Mouse (Mus musculus) embryonic facial prominence, embryonic 11.5 days (tissue): ENCODE measurements around the gene Rnf151. TPM values are rescaled to one million over a fixed set of nuclear protein-coding genes. Genes with fewer than 3 reads are reported as not detected.

Experiments
- ATAC-seq: fragments of 200-750 bp; cut with Nextera tagmentation; replicated peaks from 2 replicates; pipeline ENCODE4 v1.8.0; 2017; ENCODE audit warnings: low read depth; ENCODE audit not compliant: insufficient number of reproducible peaks, low FRiP score, low TSS enrichment
- DNase-seq: peaks from one replicate; pipeline ENCODE4 v3.0.0-alpha.2; 2015; ENCODE audit warnings: low spot score
- H3K27ac ChIP-seq: fragments of 300-500 bp; sonication (generic); replicated peaks from 2 replicates; pipeline ENCODE4 v1.5.1; 2014; ENCODE audit warnings: mild to moderate bottlenecking, low read depth, low read length, control low read depth
- H3K27me3 ChIP-seq: fragments of 300-500 bp; sonication (generic); 2 replicates; pipeline ENCODE4 v1.6.1; 2014; ENCODE audit warnings: mild to moderate bottlenecking, low read length, moderate library complexity, mixed read lengths; ENCODE audit not compliant: control insufficient read depth, insufficient read depth
- H3K36me3 ChIP-seq: fragments of 300-500 bp; sonication (generic); replicated peaks from 2 replicates; pipeline ENCODE4 v1.6.1; 2014; ENCODE audit warnings: low read depth, mild to moderate bottlenecking, low read length, moderate library complexity, mixed read lengths; ENCODE audit not compliant: control insufficient read depth, insufficient read depth
- H3K4me1 ChIP-seq: fragments of 300-500 bp; sonication (generic); 2 replicates; pipeline ENCODE4 v1.6.1; 2014; ENCODE audit warnings: low read length, mixed read lengths; ENCODE audit not compliant: control insufficient read depth, insufficient read depth
- H3K4me2 ChIP-seq: fragments of 300-500 bp; sonication (generic); 2 replicates; pipeline ENCODE4 v1.6.1; 2014; ENCODE audit warnings: low read depth, mild to moderate bottlenecking, control low read depth, low read length, moderate library complexity
- H3K4me3 ChIP-seq: fragments of 300-500 bp; sonication (generic); 2 replicates; pipeline ENCODE4 v1.5.1; 2014; ENCODE audit warnings: low read depth, low read length, control low read depth
- H3K9ac ChIP-seq: fragments of 300-500 bp; sonication (generic); replicated peaks from 2 replicates; pipeline ENCODE4 v1.6.1; 2014; ENCODE audit warnings: mild to moderate bottlenecking, control low read depth, low read length
- H3K9me3 ChIP-seq: fragments of 300-500 bp; sonication (generic); replicated peaks from 2 replicates; pipeline ENCODE4 v1.6.1; 2016; ENCODE audit warnings: mild to moderate bottlenecking, low read length, inconsistent platforms, mixed read lengths; ENCODE audit not compliant: control insufficient read depth
- WGBS: fragments of 180-500 bp; shearing (Covaris S2); extraction: QIAGEN DNeasy Blood & Tissue Kit; methylation state at CpG from one replicate; pipeline ENCODE4 v1.1.7; 2014; 5-methylcytosine and 5-hydroxymethylcytosine counted together
- polyA plus RNA-seq: library from polyadenylated mRNA; unstranded; fragments of >200 nt; fragmentation: Nextera tagmentation; extraction: Ambion mirVana; gene quantifications from 2 replicates; pipeline ENCODE4 v1.2.1, GENCODE M21; 2014

Gene Rnf151
- polyA plus RNA-seq, 1 experiment from 2014 or later, result 0.18 TPM

DNA sequence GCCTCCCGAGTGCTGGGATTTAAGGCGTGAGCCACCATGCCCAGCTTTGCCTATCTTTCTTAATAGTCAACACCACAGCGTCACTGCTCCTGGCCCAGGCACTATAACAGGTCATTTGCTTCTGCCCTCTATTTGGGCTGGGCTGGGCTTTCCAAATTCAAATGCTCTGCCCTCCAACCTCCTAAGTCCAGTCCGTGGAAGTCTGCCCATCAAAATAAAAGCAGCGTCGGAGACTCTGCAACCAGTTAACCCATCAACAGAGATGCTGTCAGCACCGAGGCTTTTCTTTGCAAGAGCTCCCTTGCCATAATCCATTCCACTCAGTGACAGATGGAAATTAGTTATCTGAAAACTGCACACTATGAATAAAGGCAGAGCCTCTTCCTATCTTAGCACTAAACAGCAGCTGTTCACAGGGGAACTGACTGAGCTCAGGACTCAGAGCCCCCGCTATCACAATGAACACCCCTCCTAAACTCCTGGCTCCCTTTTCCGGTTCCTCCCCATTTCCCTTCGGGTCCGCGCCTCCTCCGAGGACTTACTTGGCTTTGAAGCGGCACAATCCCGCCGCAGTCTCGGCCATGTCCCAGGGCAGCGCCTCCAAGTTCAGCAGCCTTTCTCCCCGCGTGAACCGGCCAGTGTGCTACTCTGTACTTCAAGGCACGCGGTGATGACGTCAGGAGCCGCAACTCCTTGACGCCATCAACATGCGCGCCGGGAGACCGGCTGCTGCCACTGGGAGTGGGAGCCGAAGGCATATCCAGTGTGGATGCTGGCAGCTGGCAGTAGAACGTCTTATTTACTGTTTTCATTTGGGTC, 10.7 kb downstream of the Rnf151 start, which contains the start of gene Tbl3:
Gene Tbl3 (minus strand): TSS at position 679 of the 819 bp plus-strand sequence.
- H3K9me3 ChIP-seq, result no peaks in the 10 kb centered on the region
- ATAC-seq (peak; percentile 71), DNase-seq (peak; percentile 97)
- H3K4me1 ChIP-seq, result no peaks in the 10 kb centered on the region
- H3K9ac ChIP-seq, result peak within 1 kb of the TSS; percentile 67
- H3K4me2 ChIP-seq, result peak within 1 kb of the TSS; percentile 72
- peaks cover 4% of the 10 kb centered on the region for H3K36me3 ChIP-seq
- no peak within 1 kb of the TSS for H3K27ac ChIP-seq
- peak within 1 kb of the TSS; percentile 56 for H3K4me3 ChIP-seq
- WGBS, result 3% methylated on average over 32 of the region's 32 CpGs
- no peaks in the 10 kb centered on the region for H3K27me3 ChIP-seq

DNA sequence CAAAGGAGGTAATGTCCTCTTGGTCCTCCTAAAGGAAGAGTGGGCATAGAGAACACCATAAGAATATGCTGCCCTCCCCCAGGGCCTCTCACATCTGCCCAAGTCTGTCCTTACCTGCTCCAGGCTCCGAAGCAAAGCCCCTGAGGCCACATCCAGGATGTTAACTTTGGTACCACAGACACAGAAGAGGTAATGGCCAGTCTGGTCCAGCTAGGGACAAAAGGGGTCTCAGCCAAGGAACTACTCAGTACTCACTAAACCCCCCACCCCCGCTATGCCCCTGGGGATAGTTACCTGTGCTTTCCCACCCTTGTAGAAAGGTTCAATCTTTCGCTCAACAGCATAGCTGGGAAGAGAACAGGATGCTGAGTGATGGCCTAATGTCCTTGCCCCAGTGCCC, 12.0 kb downstream of the Rnf151 start:
- Histone ChIP-seq H3K27me3 (no peaks in the 10 kb centered on the region), H3K9ac (no peak overlapping the region), H3K4me1 (no peaks in the 10 kb centered on the region), H3K4me2 (no peak overlapping the region), H3K9me3 (no peaks in the 10 kb centered on the region), H3K36me3 (peaks cover 13% of the 10 kb centered on the region), H3K27ac (no peak overlapping the region), H3K4me3 (no peak overlapping the region)
- DNase-seq (no peak), ATAC-seq (no peak)
- WGBS, result 90% methylated on average over 3 of the region's 3 CpGs

DNA sequence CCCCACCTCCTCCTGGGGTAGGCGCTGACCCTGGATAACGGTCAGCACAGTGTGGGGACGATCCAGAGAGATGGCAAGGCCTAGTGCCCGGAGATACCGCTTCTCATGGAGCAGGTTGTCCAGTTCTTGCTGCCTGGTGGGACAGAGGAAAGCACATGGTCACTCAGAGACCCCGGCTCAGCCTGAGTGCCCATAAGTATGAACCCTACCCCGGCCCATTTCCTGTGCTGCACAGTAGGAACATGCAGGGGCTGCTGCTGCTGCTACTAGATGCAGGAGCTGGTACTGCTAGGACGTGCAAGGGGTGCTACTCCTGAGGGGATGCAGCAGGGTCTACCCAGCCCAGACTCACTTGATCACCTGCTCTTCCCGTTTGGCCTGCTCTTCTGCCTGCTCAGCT, 16.6 kb downstream of the Rnf151 start:
- H3K27me3 ChIP-seq, result no peaks in the 10 kb centered on the region
- ATAC-seq (no peak), DNase-seq (no peak)
- no peak overlapping the region for H3K9ac ChIP-seq
- no peak overlapping the region for H3K4me2 ChIP-seq
- no peaks in the 10 kb centered on the region; the same call in 1 of the 2 replicates for H3K4me1 ChIP-seq
- no peak overlapping the region for H3K4me3 ChIP-seq
- H3K36me3 ChIP-seq, result peaks cover 17% of the 10 kb centered on the region
- no peak overlapping the region for H3K27ac ChIP-seq
- WGBS, result 85% methylated on average over 9 of the region's 9 CpGs
- no peaks in the 10 kb centered on the region for H3K9me3 ChIP-seq

DNA sequence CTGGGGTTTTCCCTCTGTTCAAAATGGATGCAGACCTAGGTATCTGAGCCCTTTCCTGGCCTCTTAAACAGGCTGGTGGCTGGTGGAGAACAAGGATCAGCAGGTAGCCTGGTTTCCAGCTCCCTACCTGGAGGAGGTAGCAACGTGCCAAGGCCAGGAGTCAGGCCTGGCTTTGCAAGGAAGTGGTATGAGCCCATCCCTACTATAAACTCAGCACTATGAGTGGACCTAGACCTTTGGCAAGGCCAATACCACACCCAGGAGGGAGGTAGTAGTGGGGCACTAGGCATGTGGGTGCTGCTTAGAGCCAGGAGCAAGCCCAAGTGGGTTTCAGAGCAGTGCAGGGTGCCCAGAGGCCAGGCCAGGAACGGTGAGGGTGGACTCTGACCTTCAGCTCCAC, 18.4 kb downstream of the Rnf151 start:
- DNase-seq (no peak), ATAC-seq (no peak)

DNA sequence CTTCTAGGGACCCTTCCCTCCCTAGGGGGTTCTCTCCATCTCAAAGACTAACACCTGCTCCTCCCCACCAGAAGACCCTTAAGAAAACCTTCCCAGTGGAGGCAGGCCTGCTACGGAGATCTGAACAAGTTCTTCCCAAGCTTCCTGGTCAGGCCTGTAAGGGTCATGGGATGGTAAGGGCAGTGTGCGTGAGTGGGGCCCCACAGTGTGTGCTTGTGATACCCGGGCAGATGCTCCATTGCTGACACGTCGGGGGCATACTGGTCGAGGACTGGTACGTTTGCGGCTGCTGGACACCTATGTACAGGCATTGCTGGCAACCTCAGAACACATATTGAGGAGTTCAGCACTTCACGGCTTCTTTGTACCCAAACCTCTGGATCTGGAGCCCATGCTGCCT, 19.1 kb downstream of the Rnf151 start:
- H3K9ac ChIP-seq, result no peak overlapping the region
- no peaks in the 10 kb centered on the region for H3K9me3 ChIP-seq
- no peak overlapping the region for H3K27ac ChIP-seq
- H3K4me3 ChIP-seq, result no peak overlapping the region
- no peak overlapping the region for H3K4me2 ChIP-seq
- ATAC-seq, result no peak
- no peaks in the 10 kb centered on the region; the same call in 1 of the 2 replicates for H3K4me1 ChIP-seq
- H3K36me3 ChIP-seq, result peaks cover 13% of the 10 kb centered on the region
- DNase-seq, result no peak
- WGBS, result 65% methylated on average over 9 of the region's 9 CpGs
- H3K27me3 ChIP-seq, result no peaks in the 10 kb centered on the region

More for the DNA sequence above, 18.4 kb downstream of the Rnf151 start:
- Histone ChIP-seq H3K27me3 (no peaks in the 10 kb centered on the region), H3K27ac (no peak overlapping the region), H3K4me2 (no peak overlapping the region), H3K36me3 (peaks cover 13% of the 10 kb centered on the region), H3K9me3 (no peaks in the 10 kb centered on the region), H3K4me1 (no peaks in the 10 kb centered on the region; the same call in 1 of the 2 replicates), H3K9ac (no peak overlapping the region), H3K4me3 (no peak overlapping the region)
- WGBS, result 83% methylated on average over 2 of the region's 2 CpGs

DNA sequence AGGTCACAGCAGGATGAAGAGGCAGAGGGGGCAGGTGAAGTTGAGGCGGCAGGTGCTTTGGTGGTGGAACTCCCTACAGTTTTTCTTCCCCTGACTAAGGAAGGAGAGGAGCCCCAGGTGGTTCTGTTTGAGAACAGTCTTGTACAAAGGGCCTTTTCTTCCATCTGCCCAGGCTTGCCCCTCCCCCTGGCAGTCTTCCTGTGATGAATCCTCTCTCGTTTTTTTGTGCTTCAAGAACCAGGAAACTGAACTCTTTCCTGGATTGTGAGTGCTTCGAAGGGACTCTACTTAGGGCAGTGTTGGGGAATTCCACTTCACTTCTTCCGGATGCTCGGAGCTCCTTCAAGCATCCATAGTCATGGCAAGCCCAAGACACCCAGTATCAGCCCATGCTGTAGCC, 19.9 kb downstream of the Rnf151 start:
- no peak overlapping the region for H3K27ac ChIP-seq
- H3K4me2 ChIP-seq, result no peak overlapping the region

DNA sequence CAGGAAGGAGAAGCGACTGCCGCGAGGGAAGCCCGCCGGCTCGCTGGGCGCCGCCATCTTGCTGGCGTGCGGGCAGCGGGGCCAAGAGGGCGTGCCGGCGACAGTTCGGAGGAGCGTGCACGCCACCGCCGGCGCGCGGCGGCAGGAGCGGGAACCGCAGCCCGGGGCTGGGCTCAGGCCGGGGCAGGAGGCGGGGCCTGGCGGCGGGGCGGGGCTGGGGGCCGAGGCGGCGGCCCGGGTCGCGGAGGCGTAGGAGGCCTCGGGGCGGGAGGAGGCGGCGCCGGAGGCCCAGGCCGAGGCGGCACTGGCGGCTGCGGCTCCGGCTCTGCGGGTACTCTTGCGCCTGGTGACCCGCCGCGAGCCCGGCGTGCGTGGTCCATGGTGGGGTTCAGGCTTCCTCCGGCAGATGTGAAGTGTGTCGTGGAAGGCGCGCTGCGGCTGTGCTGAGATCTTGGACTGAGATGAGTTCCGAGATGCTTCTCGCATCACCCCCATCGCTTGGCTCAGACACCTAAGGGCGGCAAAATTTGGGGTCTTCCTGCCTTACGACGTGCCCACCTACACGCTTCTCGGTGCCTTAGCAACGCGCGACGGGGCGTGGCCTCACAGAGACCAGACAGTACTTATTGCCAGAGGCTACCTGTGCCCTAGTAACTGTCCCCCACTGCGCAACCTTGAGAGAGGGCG, 21.7 kb downstream of the Rnf151 start, which contains the start of the genes Gfer and Noxo1:
Gene Gfer (minus strand): TSS at position 146 of the 687 bp plus-strand sequence.
Gene Noxo1 (plus strand): TSS at position 224 of the 687 bp plus-strand sequence.
- H3K4me2 ChIP-seq, result peak within 1 kb of the TSS; percentile 76
- no peaks in the 10 kb centered on the region for H3K9me3 ChIP-seq
- peak within 1 kb of the TSS; percentile 92 for H3K9ac ChIP-seq
- peak within 1 kb of the TSS; percentile 78 for H3K27ac ChIP-seq
- peaks cover 12% of the 10 kb centered on the region for H3K36me3 ChIP-seq
- ATAC-seq (peak; percentile 86), DNase-seq (peak; percentile 91)
- peak within 1 kb of the TSS; percentile 81 for H3K4me3 ChIP-seq
- WGBS, result under 1% methylated on average over 49 of the region's 76 CpGs
- no peaks in the 10 kb centered on the region for H3K27me3 ChIP-seq
- no peaks in the 10 kb centered on the region; the same call in 1 of the 2 replicates for H3K4me1 ChIP-seq

More for the DNA sequence above, 19.9 kb downstream of the Rnf151 start:
- H3K4me3 ChIP-seq, result no peak overlapping the region
- peaks cover 16% of the 10 kb centered on the region for H3K36me3 ChIP-seq
- H3K9me3 ChIP-seq, result no peaks in the 10 kb centered on the region
- H3K4me1 ChIP-seq, result no peaks in the 10 kb centered on the region; the same call in 1 of the 2 replicates
- no peak overlapping the region for H3K9ac ChIP-seq
- H3K27me3 ChIP-seq, result no peaks in the 10 kb centered on the region
- ATAC-seq (no peak), DNase-seq (peak; percentile 18)
- WGBS, result 12% methylated on average over 5 of the region's 5 CpGs
